9 mouse cellular contexts compared by ENCODE assay signal in genomic region chr17:24533099-24533992, GRCm38 (mm10). TPM values are rescaled to one million over a fixed set of nuclear protein-coding genes. Genes with fewer than 3 reads are reported as not detected.
DNase-seq lines count a peak whose midpoint lies in the region; ATAC-seq and TF ChIP-seq lines count a peak whose summit lies in the region.
"Had no signal": no experiment of that assay in that cellular context is flagged by ENCODE, and none has a peak within 500 bp of the region (broad histone marks: within the 10 kb centered on the region; RNA-seq: fewer than 3 reads in every experiment).

No protein-coding gene starts in this region.

- peak overlapping the region; percentile 80 for H3K27ac ChIP-seq in forebrain, embryonic 10.5 days
- no peak overlapping the region for H3K27ac ChIP-seq in heart, embryonic 13.5 days (replicated peaks)
- H3K27ac ChIP-seq in kidney, postnatal 0 days: no peak overlapping the region
- no peak overlapping the region; the same call in 1 of the 2 replicates for H3K27ac ChIP-seq in liver, embryonic 13.5 days
- H3K27ac ChIP-seq in stomach, embryonic 14.5 days (ENCODE audit: low read length): no peak overlapping the region

- H3K36me3 ChIP-seq in forebrain, embryonic 10.5 days (replicated peaks): peaks cover 31% of the 10 kb centered on the region
- H3K36me3 ChIP-seq in heart, embryonic 13.5 days: peaks cover 21% of the 10 kb centered on the region
- no peaks in the 10 kb centered on the region; the same call in 1 of the 2 replicates for H3K36me3 ChIP-seq in kidney, postnatal 0 days (ENCODE audit: insufficient read depth, low read length)
- H3K36me3 ChIP-seq in liver, embryonic 13.5 days: peaks cover 23% of the 10 kb centered on the region
- H3K36me3 ChIP-seq in stomach, embryonic 14.5 days (ENCODE audit: control insufficient read depth, insufficient read depth, low read length): peaks cover 16% of the 10 kb centered on the region; the same call in 1 of the 2 replicates

- H3K4me1 ChIP-seq in forebrain, embryonic 10.5 days: peaks cover 62% of the 10 kb centered on the region
- peaks cover 45% of the 10 kb centered on the region for H3K4me1 ChIP-seq in heart, embryonic 13.5 days
- peaks cover 16% of the 10 kb centered on the region for H3K4me1 ChIP-seq in kidney, postnatal 0 days (replicated peaks; ENCODE audit: insufficient read depth, low read length)
- H3K4me1 ChIP-seq in liver, embryonic 13.5 days (replicated peaks): peaks cover 65% of the 10 kb centered on the region
- H3K4me1 ChIP-seq in stomach, embryonic 14.5 days (ENCODE audit: control insufficient read depth, insufficient read depth, low read length): peaks cover 20% of the 10 kb centered on the region

- H3K4me2 ChIP-seq in heart, embryonic 13.5 days: peak overlapping the region; percentile 88
- H3K4me2 ChIP-seq in kidney, postnatal 0 days (ENCODE audit: low read length): peak overlapping the region; percentile 78
- peak overlapping the region; percentile 90 for H3K4me2 ChIP-seq in liver, embryonic 13.5 days
- peak overlapping the region; percentile 66 for H3K4me2 ChIP-seq in stomach, embryonic 14.5 days (replicated peaks; ENCODE audit: low read depth, low read length)

- WGBS in forebrain, embryonic 10.5 days: 5% methylated on average over 53 of the region's 53 CpGs
- 11% methylated on average over 53 of the region's 53 CpGs for WGBS in heart, embryonic 13.5 days
- 7% methylated on average over 51 of the region's 53 CpGs for WGBS in kidney, postnatal 0 days
- 9% methylated on average over 53 of the region's 53 CpGs for WGBS in liver, embryonic 13.5 days (ENCODE audit: insufficient replicate concordance)
- WGBS in stomach, embryonic 14.5 days: 9% methylated on average over 53 of the region's 53 CpGs

- DNase-seq in CD4-positive, CD25-positive, alpha-beta regulatory T cell, adult 2 months (ENCODE audit: low read depth, low spot score): peak; percentile 87
- DNase-seq in c-Kit-positive CD71-positive TER-119-negative erythroid progenitor cells, embryonic 14.5 days (ENCODE audit: low read depth): peak; percentile 94
- DNase-seq in forebrain, embryonic 10.5 days (ENCODE audit: extremely low spot score, low spot score): peak; percentile 86
- peak; percentile 89 for DNase-seq in kidney, postnatal 0 days (ENCODE audit: low spot score)
- peak; percentile 90 for DNase-seq in liver, embryonic 13.5 days
- DNase-seq in neural tube, embryonic 10.5 days (ENCODE audit: extremely low spot score, low spot score): peak; percentile 80

- peak overlapping the region; percentile 74 for H3K9ac ChIP-seq in heart, embryonic 13.5 days
- H3K9ac ChIP-seq in kidney, postnatal 0 days (ENCODE audit: low read depth, low read length): peak overlapping the region; percentile 49
- H3K9ac ChIP-seq in liver, embryonic 13.5 days: peak overlapping the region; percentile 67
- H3K9ac ChIP-seq in stomach, embryonic 14.5 days (replicated peaks; ENCODE audit: low read depth, low read length): peak overlapping the region; percentile 18; the same call in 1 of the 2 replicates

- peak; percentile 43; the same call in 1 of the 2 replicates for TF ChIP-seq CTCF in kidney, postnatal 0 days (IDR thresholded peaks at IDR 0.05; ENCODE audit: low read depth)

- peak overlapping the region; percentile 55 for H3K4me3 ChIP-seq in forebrain, embryonic 10.5 days
- peak overlapping the region; percentile 50 for H3K4me3 ChIP-seq in heart, embryonic 13.5 days
- peak overlapping the region; percentile 24 for H3K4me3 ChIP-seq in kidney, postnatal 0 days (replicated peaks; ENCODE audit: low read depth, low read length)
- H3K4me3 ChIP-seq in liver, embryonic 13.5 days (replicated peaks): peak overlapping the region; percentile 58
- peak overlapping the region; percentile 29; the same call in 1 of the 2 replicates for H3K4me3 ChIP-seq in stomach, embryonic 14.5 days (ENCODE audit: low read depth, low read length)

- H3K9me3 ChIP-seq in forebrain, embryonic 10.5 days: no peaks in the 10 kb centered on the region
- no peaks in the 10 kb centered on the region for H3K9me3 ChIP-seq in heart, embryonic 13.5 days
- H3K9me3 ChIP-seq in kidney, postnatal 0 days (replicated peaks; ENCODE audit: low read length): no peaks in the 10 kb centered on the region
- H3K9me3 ChIP-seq in liver, embryonic 13.5 days (replicated peaks): no peaks in the 10 kb centered on the region
- no peaks in the 10 kb centered on the region for H3K9me3 ChIP-seq in stomach, embryonic 14.5 days (ENCODE audit: control insufficient read depth, low read depth, low read length)

- peak; percentile 59 for ATAC-seq in heart, embryonic 13.5 days (ENCODE audit: extremely low read depth, insufficient number of reproducible peaks, low FRiP score, low TSS enrichment)
- ATAC-seq in kidney, postnatal 0 days (replicated peaks; ENCODE audit: low FRiP score, low read depth): peak; percentile 71
- ATAC-seq in liver, embryonic 13.5 days (ENCODE audit: low read depth): peak; percentile 86
- ATAC-seq in stomach, embryonic 14.5 days (ENCODE audit: insufficient number of reproducible peaks, insufficient read depth, low FRiP score, low read depth): peak; percentile 71
- ATAC-seq: Patski had no signal

- H3K27me3 ChIP-seq in forebrain, embryonic 10.5 days (ENCODE audit: poor library complexity, severe bottlenecking): no peaks in the 10 kb centered on the region
- no peaks in the 10 kb centered on the region; the same call in 1 of the 2 replicates for H3K27me3 ChIP-seq in heart, embryonic 13.5 days (replicated peaks)
- no peaks in the 10 kb centered on the region for H3K27me3 ChIP-seq in kidney, postnatal 0 days (ENCODE audit: insufficient read depth, low read length)
- no peaks in the 10 kb centered on the region for H3K27me3 ChIP-seq in liver, embryonic 13.5 days
- no peaks in the 10 kb centered on the region for H3K27me3 ChIP-seq in stomach, embryonic 14.5 days (ENCODE audit: control insufficient read depth, insufficient read depth, low read length)
- H3K27me3 ChIP-seq: Patski had no signal

RNA-seq across cellular contexts. Expression of gene Rab26, which starts 0.7 kb away (rescaled TPM):
- 1.9 and 3.5 TPM in 2 replicates for polyA plus RNA-seq in forebrain, embryonic 10.5 days (2016; fragmentation: Nextera tagmentation; extraction: Ambion mirVana)
- polyA plus RNA-seq in heart, embryonic 13.5 days (2015; fragmentation: Nextera tagmentation; extraction: Ambion mirVana): 1.0 and 1.4 TPM in 2 replicates
- 3.5 and 3.7 TPM in 2 replicates for polyA plus RNA-seq in kidney, postnatal 0 days (2015; fragmentation: Nextera tagmentation; extraction: Ambion mirVana)
- polyA plus RNA-seq in liver, embryonic 13.5 days (2015; fragmentation: Nextera tagmentation; extraction: Ambion mirVana): 0.88 and 0.99 TPM in 2 replicates
- 3.0 and 3.2 TPM in 2 replicates for polyA plus RNA-seq in stomach, embryonic 14.5 days (2014; fragmentation: Nextera tagmentation; extraction: Ambion mirVana)

RNA-seq across cellular contexts. Expression of gene Traf7, which starts 5.6 kb away (rescaled TPM):
- 128 and 132 TPM in 2 replicates for polyA plus RNA-seq in forebrain, embryonic 10.5 days (2016; fragmentation: Nextera tagmentation; extraction: Ambion mirVana)
- polyA plus RNA-seq in heart, embryonic 13.5 days (2015; fragmentation: Nextera tagmentation; extraction: Ambion mirVana): 72.5 and 76.1 TPM in 2 replicates
- polyA plus RNA-seq in kidney, postnatal 0 days (2015; fragmentation: Nextera tagmentation; extraction: Ambion mirVana): 59.4 and 67.3 TPM in 2 replicates
- 40.7 and 43.9 TPM in 2 replicates for polyA plus RNA-seq in liver, embryonic 13.5 days (2015; fragmentation: Nextera tagmentation; extraction: Ambion mirVana)
- polyA plus RNA-seq in stomach, embryonic 14.5 days (2014; fragmentation: Nextera tagmentation; extraction: Ambion mirVana): 87.6 and 97.3 TPM in 2 replicates

RNA-seq across cellular contexts. Expression of gene Pkd1, which starts 16.3 kb away (rescaled TPM):
- polyA plus RNA-seq in forebrain, embryonic 10.5 days (2016; fragmentation: Nextera tagmentation; extraction: Ambion mirVana): 12.9 and 16.3 TPM in 2 replicates
- 10.9 and 14.2 TPM in 2 replicates for polyA plus RNA-seq in heart, embryonic 13.5 days (2015; fragmentation: Nextera tagmentation; extraction: Ambion mirVana)
- polyA plus RNA-seq in kidney, postnatal 0 days (2015; fragmentation: Nextera tagmentation; extraction: Ambion mirVana): 10.6 and 17.7 TPM in 2 replicates
- 2.2 and 3.3 TPM in 2 replicates for polyA plus RNA-seq in liver, embryonic 13.5 days (2015; fragmentation: Nextera tagmentation; extraction: Ambion mirVana)
- 27.3 and 35.9 TPM in 2 replicates for polyA plus RNA-seq in stomach, embryonic 14.5 days (2014; fragmentation: Nextera tagmentation; extraction: Ambion mirVana)

RNA-seq across cellular contexts. Expression of gene Caskin1, which starts 44.9 kb away (rescaled TPM):
- polyA plus RNA-seq in forebrain, embryonic 10.5 days (2016; fragmentation: Nextera tagmentation; extraction: Ambion mirVana): 3.8 and 4.3 TPM in 2 replicates
- 0.55 and 0.76 TPM in 2 replicates for polyA plus RNA-seq in heart, embryonic 13.5 days (2015; fragmentation: Nextera tagmentation; extraction: Ambion mirVana)
- 0.82 and 1.1 TPM in 2 replicates for polyA plus RNA-seq in kidney, postnatal 0 days (2015; fragmentation: Nextera tagmentation; extraction: Ambion mirVana)
- 0.15 and 0.20 TPM in 2 replicates for polyA plus RNA-seq in liver, embryonic 13.5 days (2015; fragmentation: Nextera tagmentation; extraction: Ambion mirVana)
- polyA plus RNA-seq in stomach, embryonic 14.5 days (2014; fragmentation: Nextera tagmentation; extraction: Ambion mirVana): 2.7 and 3.8 TPM in 2 replicates

RNA-seq across cellular contexts. Expression of gene Mlst8, which starts 54.5 kb away (rescaled TPM):
- 36.8 and 40.0 TPM in 2 replicates for polyA plus RNA-seq in forebrain, embryonic 10.5 days (2016; fragmentation: Nextera tagmentation; extraction: Ambion mirVana)
- polyA plus RNA-seq in heart, embryonic 13.5 days (2015; fragmentation: Nextera tagmentation; extraction: Ambion mirVana): 18.1 TPM in 2 replicates
- 24.1 and 24.2 TPM in 2 replicates for polyA plus RNA-seq in kidney, postnatal 0 days (2015; fragmentation: Nextera tagmentation; extraction: Ambion mirVana)
- polyA plus RNA-seq in liver, embryonic 13.5 days (2015; fragmentation: Nextera tagmentation; extraction: Ambion mirVana): 11.7 and 13.8 TPM in 2 replicates
- polyA plus RNA-seq in stomach, embryonic 14.5 days (2014; fragmentation: Nextera tagmentation; extraction: Ambion mirVana): 39.7 and 46.2 TPM in 2 replicates

Comparison
In these comparisons a context has a peak if more than half of its experiments do, and no peak if none do; other contexts are left out.
1. H3K9ac ChIP-seq: peak in every context shown above with its lines; median percentile 74 in heart, embryonic 13.5 days; 67 in liver, embryonic 13.5 days; 49 in kidney, postnatal 0 days; 18 in stomach, embryonic 14.5 days.